Comparison of ENCODE assay signal across 15 mouse cellular contexts in genomic region chr9:120959225-120959624, GRCm38 (mm10).
"Had no signal": no experiment of that assay in that cellular context is flagged by ENCODE, and none has a peak within 500 bp of the region (broad histone marks: within the 10 kb centered on the region; RNA-seq: fewer than 3 reads in every experiment).

No protein-coding gene starts in this region.

- H3K9me3 ChIP-seq: midbrain, embryonic 10.5 days; midbrain, embryonic 13.5 days; neural tube, embryonic 13.5 days; neural tube, embryonic 15.5 days; stomach, embryonic 15.5 days had no signal

- H3K4me3 ChIP-seq: midbrain, embryonic 10.5 days; midbrain, embryonic 13.5 days; myocyte; neural tube, embryonic 13.5 days; neural tube, embryonic 15.5 days; stomach, embryonic 15.5 days had no signal

- H3K9ac ChIP-seq: lung, embryonic 14.5 days; midbrain, embryonic 13.5 days; neural tube, embryonic 13.5 days; neural tube, embryonic 15.5 days; stomach, embryonic 15.5 days had no signal

- ATAC-seq: midbrain, embryonic 13.5 days; midbrain, embryonic 16.5 days had no signal

- H3K27me3 ChIP-seq: midbrain, embryonic 13.5 days; neural tube, embryonic 13.5 days; neural tube, embryonic 15.5 days; stomach, embryonic 15.5 days had no signal

- H3K4me2 ChIP-seq: lung, embryonic 14.5 days; midbrain, embryonic 13.5 days; neural tube, embryonic 13.5 days; neural tube, embryonic 15.5 days; stomach, embryonic 15.5 days had no signal

- DNase-seq: lung, adult 18-20 months; lung, embryonic 14.5 days; lung, postnatal 10 days; right cerebral cortex, postnatal 14 days; thymus, adult 2 months; thymus, postnatal 25 days; thymus, postnatal 4 days had no signal

- H3K27ac ChIP-seq: midbrain, embryonic 10.5 days; midbrain, embryonic 13.5 days; neural tube, embryonic 13.5 days; stomach, embryonic 15.5 days; stomach, postnatal 0 days had no signal
